Mouse (Mus musculus) G1E (cell line): ENCODE results near the gene Tfcp2.

Source experiments
- CTCF ChIP-seq: IDR thresholded peaks from 2 replicates; pipeline ENCODE4 v1.5.1; 2012; ENCODE audit warnings: low read depth, low read length, inconsistent platforms, mixed read lengths
- GATA1 ChIP-seq: IDR thresholded peaks from 2 replicates; pipeline ENCODE4 v1.6.1; 2012; ENCODE audit warnings: borderline replicate concordance, low read length, inconsistent platforms, mixed read lengths
- TAL1 ChIP-seq: conservative IDR thresholded peaks from 2 replicates; pipeline ENCODE4 v1.6.1; 2012; ENCODE audit warnings: low read depth, low read length, inconsistent platforms, mixed read lengths

GRCm38 (mm10) chr15:100460942-100461341, 90.9 kb downstream of the Tfcp2 start:
- TF ChIP-seq CTCF (no peak), GATA1 (no peak), TAL1 (no peak)
